Mouse (Mus musculus) spleen, adult 2 months (tissue): ENCODE results near the gene Nprl3.
"Not testable (repeated sequence)": the region's sequence is repeated elsewhere in the genome, so short reads cannot be mapped to it uniquely, and the experiment has no call there.

ENCODE experiments used
- CTCF ChIP-seq: fragments of 200-500 bp; IDR thresholded peaks from 2 replicates; pipeline ENCODE4 v1.5.1; 2011; ENCODE audit warnings: mild to moderate bottlenecking, inconsistent platforms; ENCODE audit not compliant: insufficient read depth, insufficient read length, insufficient replicate concordance; ENCODE audit errors: extremely low read depth
- POLR2A ChIP-seq: fragments of 200-500 bp; IDR thresholded peaks from 2 replicates; pipeline ENCODE4 v1.6.1; 2011; ENCODE audit warnings: low read depth, low read length, inconsistent platforms

- not testable (repeated sequence) for TF ChIP-seq CTCF, POLR2A
Measured at GRCm38 (mm10) chr11:32296203-32296602, 28.7 kb upstream of the Nprl3 start, which contains the start of gene Hba-a2.
